Mouse (Mus musculus): ENCODE results near the gene Cdk19. TPM values are rescaled to one million over a fixed set of nuclear protein-coding genes. Genes with fewer than 3 reads are reported as not detected.

Cdk19 gene
- polyA plus RNA-seq, 1 experiment from 2014 or later = 10.2 TPM

- Histone ChIP-seq H3K4me3 (no peak overlapping the region), H3K36me3 (no peaks in the 10 kb centered on the region), H3K4me2 (no peak overlapping the region), H3K27me3 (no peaks in the 10 kb centered on the region), H3K4me1 (no peaks in the 10 kb centered on the region), H3K9ac (no peak overlapping the region), H3K27ac (no peak overlapping the region), H3K9me3 (no peaks in the 10 kb centered on the region)
- ATAC-seq (ENCODE audit: insufficient number of reproducible peaks, low FRiP score, low TSS enrichment, low read depth) = no peak
- WGBS = 77% methylated on average over 3 of the region's 3 CpGs
These were observed 92.6 kb downstream of the Cdk19 start for GRCm38 (mm10) chr10:40431957-40432356.

GRCm38 (mm10) chr10:40432375-40432774 lies 93.0 kb downstream of the Cdk19 start:
- Histone ChIP-seq H3K4me1 (no peaks in the 10 kb centered on the region), H3K9ac (no peak overlapping the region), H3K27ac (no peak overlapping the region), H3K27me3 (no peaks in the 10 kb centered on the region), H3K4me2 (no peak overlapping the region), H3K4me3 (no peak overlapping the region), H3K36me3 (no peaks in the 10 kb centered on the region), H3K9me3 (no peaks in the 10 kb centered on the region)
- no peak for ATAC-seq (ENCODE audit: insufficient number of reproducible peaks, low FRiP score, low TSS enrichment, low read depth)
- WGBS = 89% methylated on average over 9 of the region's 9 CpGs

GRCm38 (mm10) chr10:40435402-40435801 lies 96.0 kb downstream of the Cdk19 start:
- no peaks in the 10 kb centered on the region for H3K9me3 ChIP-seq
- H3K4me3 ChIP-seq = no peak overlapping the region
- no peaks in the 10 kb centered on the region for H3K36me3 ChIP-seq
- no peak overlapping the region for H3K9ac ChIP-seq
- H3K4me2 ChIP-seq = no peak overlapping the region
- no peaks in the 10 kb centered on the region for H3K4me1 ChIP-seq
- WGBS = 71% methylated on average over 12 of the region's 12 CpGs
- no peaks in the 10 kb centered on the region for H3K27me3 ChIP-seq
- ATAC-seq (ENCODE audit: insufficient number of reproducible peaks, low FRiP score, low TSS enrichment, low read depth) = no peak
- no peak overlapping the region for H3K27ac ChIP-seq

- Histone ChIP-seq H3K4me1 (no peaks in the 10 kb centered on the region; the same call in 1 of the 2 replicates), H3K27me3 (no peaks in the 10 kb centered on the region), H3K4me2 (no peak overlapping the region), H3K27ac (no peak overlapping the region), H3K9ac (no peak overlapping the region), H3K9me3 (no peaks in the 10 kb centered on the region), H3K36me3 (no peaks in the 10 kb centered on the region), H3K4me3 (no peak overlapping the region)
- no peak for ATAC-seq (ENCODE audit: insufficient number of reproducible peaks, low FRiP score, low TSS enrichment, low read depth)
- WGBS = 94% methylated on average over 3 of the region's 3 CpGs
These were observed 97.8 kb downstream of the Cdk19 start for GRCm38 (mm10) chr10:40437117-40437516.

- Histone ChIP-seq H3K27ac (no peak overlapping the region), H3K9me3 (no peaks in the 10 kb centered on the region), H3K4me2 (no peak overlapping the region), H3K9ac (no peak overlapping the region; the same call in 1 of the 2 replicates), H3K27me3 (no peaks in the 10 kb centered on the region), H3K36me3 (no peaks in the 10 kb centered on the region), H3K4me3 (no peak overlapping the region), H3K4me1 (no peaks in the 10 kb centered on the region; the same call in 1 of the 2 replicates)
- WGBS = 74% methylated on average over 10 of the region's 10 CpGs
- ATAC-seq (ENCODE audit: insufficient number of reproducible peaks, low FRiP score, low TSS enrichment, low read depth) = no peak
These were observed 101.4 kb downstream of the Cdk19 start for GRCm38 (mm10) chr10:40440740-40441139.

- 72% methylated on average over 1 of the region's 1 CpGs for WGBS
- no peaks in the 10 kb centered on the region; the same call in 1 of the 2 replicates for H3K4me1 ChIP-seq
- no peak for ATAC-seq (ENCODE audit: insufficient number of reproducible peaks, low FRiP score, low TSS enrichment, low read depth)
- no peak overlapping the region for H3K4me2 ChIP-seq
- no peak overlapping the region for H3K4me3 ChIP-seq
- no peaks in the 10 kb centered on the region for H3K27me3 ChIP-seq
- no peak overlapping the region for H3K27ac ChIP-seq
- H3K9me3 ChIP-seq = no peaks in the 10 kb centered on the region
- H3K36me3 ChIP-seq = no peaks in the 10 kb centered on the region
- no peak overlapping the region for H3K9ac ChIP-seq
These were observed 102.7 kb downstream of the Cdk19 start for GRCm38 (mm10) chr10:40442076-40442475.

GRCm38 (mm10) chr10:40443371-40443770 lies 104.0 kb downstream of the Cdk19 start:
- WGBS = 83% methylated on average over 7 of the region's 7 CpGs
- H3K4me3 ChIP-seq = no peak overlapping the region
- H3K36me3 ChIP-seq = no peaks in the 10 kb centered on the region
- H3K9me3 ChIP-seq = no peaks in the 10 kb centered on the region
- no peaks in the 10 kb centered on the region; the same call in 1 of the 2 replicates for H3K4me1 ChIP-seq
- no peaks in the 10 kb centered on the region for H3K27me3 ChIP-seq
- no peak overlapping the region for H3K27ac ChIP-seq
- H3K9ac ChIP-seq = no peak overlapping the region
- ATAC-seq (ENCODE audit: insufficient number of reproducible peaks, low FRiP score, low TSS enrichment, low read depth) = no peak
- no peak overlapping the region for H3K4me2 ChIP-seq

- Histone ChIP-seq H3K27ac (no peak overlapping the region), H3K9ac (no peak overlapping the region), H3K4me2 (no peak overlapping the region), H3K27me3 (no peaks in the 10 kb centered on the region), H3K9me3 (no peaks in the 10 kb centered on the region), H3K4me1 (no peaks in the 10 kb centered on the region; the same call in 1 of the 2 replicates), H3K4me3 (no peak overlapping the region), H3K36me3 (no peaks in the 10 kb centered on the region)
- WGBS = 49% methylated on average over 6 of the region's 6 CpGs
- ATAC-seq (ENCODE audit: insufficient number of reproducible peaks, low FRiP score, low TSS enrichment, low read depth) = no peak
These were observed 104.5 kb downstream of the Cdk19 start for GRCm38 (mm10) chr10:40443806-40444357.

- Histone ChIP-seq H3K27ac (no peak overlapping the region), H3K9me3 (no peaks in the 10 kb centered on the region), H3K4me3 (no peak overlapping the region), H3K9ac (no peak overlapping the region), H3K27me3 (no peaks in the 10 kb centered on the region), H3K36me3 (no peaks in the 10 kb centered on the region), H3K4me1 (no peaks in the 10 kb centered on the region; the same call in 1 of the 2 replicates), H3K4me2 (no peak overlapping the region)
- WGBS = 85% methylated on average over 4 of the region's 4 CpGs
- no peak for ATAC-seq (ENCODE audit: insufficient number of reproducible peaks, low FRiP score, low TSS enrichment, low read depth)
These were observed 105.2 kb downstream of the Cdk19 start for GRCm38 (mm10) chr10:40444586-40444985.

- 53% methylated on average over 3 of the region's 3 CpGs for WGBS
- no peak for ATAC-seq (ENCODE audit: insufficient number of reproducible peaks, low FRiP score, low TSS enrichment, low read depth)
- H3K27ac ChIP-seq = no peak overlapping the region
- H3K4me3 ChIP-seq = no peak overlapping the region
- no peaks in the 10 kb centered on the region for H3K4me1 ChIP-seq
- H3K27me3 ChIP-seq = no peaks in the 10 kb centered on the region
- H3K9ac ChIP-seq = no peak overlapping the region
- no peaks in the 10 kb centered on the region for H3K9me3 ChIP-seq
- H3K4me2 ChIP-seq = no peak overlapping the region
- H3K36me3 ChIP-seq = no peaks in the 10 kb centered on the region
These were observed 106.8 kb downstream of the Cdk19 start for GRCm38 (mm10) chr10:40446088-40446604.

- Histone ChIP-seq H3K27ac (no peak overlapping the region), H3K36me3 (no peaks in the 10 kb centered on the region), H3K9me3 (no peaks in the 10 kb centered on the region), H3K4me3 (no peak overlapping the region), H3K4me2 (no peak overlapping the region), H3K27me3 (no peaks in the 10 kb centered on the region), H3K4me1 (no peaks in the 10 kb centered on the region; the same call in 1 of the 2 replicates), H3K9ac (no peak overlapping the region)
- no peak for ATAC-seq (ENCODE audit: insufficient number of reproducible peaks, low FRiP score, low TSS enrichment, low read depth)
- 62% methylated on average over 3 of the region's 3 CpGs for WGBS
These were observed 107.3 kb downstream of the Cdk19 start for GRCm38 (mm10) chr10:40446630-40447029.

GRCm38 (mm10) chr10:40447295-40447694 lies 107.9 kb downstream of the Cdk19 start:
- WGBS = 39% methylated on average over 3 of the region's 3 CpGs
- H3K9me3 ChIP-seq = no peaks in the 10 kb centered on the region
- no peak overlapping the region for H3K4me2 ChIP-seq
- no peak overlapping the region for H3K27ac ChIP-seq
- no peak for ATAC-seq (ENCODE audit: insufficient number of reproducible peaks, low FRiP score, low TSS enrichment, low read depth)
- no peaks in the 10 kb centered on the region; the same call in 1 of the 2 replicates for H3K4me1 ChIP-seq
- no peaks in the 10 kb centered on the region for H3K27me3 ChIP-seq
- H3K4me3 ChIP-seq = no peak overlapping the region
- H3K36me3 ChIP-seq = no peaks in the 10 kb centered on the region
- no peak overlapping the region for H3K9ac ChIP-seq
